Mouse (Mus musculus): ENCODE results near the gene Fanca. TPM values are rescaled to one million over a fixed set of nuclear protein-coding genes. Genes with fewer than 3 reads are reported as not detected.

The Fanca gene
- total and polyA plus RNA-seq, 3 experiments = 21.9 to 57.8 (median 39.2) TPM

GRCm38 (mm10) chr8:123287362-123287761 lies 31.0 kb downstream of the Fanca start:
- no peak overlapping the region for H3K9ac ChIP-seq (ENCODE audit: insufficient read depth, low read depth)
- peak overlapping the region; percentile 75 for H3K27ac ChIP-seq (ENCODE audit: insufficient read depth, low read depth)
- H3K4me3 ChIP-seq (replicated peaks in 1 of 3; ENCODE audit: low read depth in 2 of 3, low read length in 2 of 3, poor library complexity in 1 of 3) = peak overlapping the region in 1 of 3 experiments; percentile 15
- H3K4me1 ChIP-seq (ENCODE audit: control insufficient read depth in 1 of 2, insufficient read depth in 2 of 2) = peaks cover 17 to 39% of the 10 kb centered on the region in 2 experiments
- dilution Hi-C loops (cut with MboI; ENCODE audit: extremely low pct_ligation_motif_present, extremely low pct_unique_long_range_greater_than_20kb, low sequenced_read_pairs) = no loop called here
- H3K9me3 ChIP-seq (replicated peaks; ENCODE audit: low read length) = no peaks in the 10 kb centered on the region
- peak; percentile 61 for DNase-seq (ENCODE audit: extremely low read depth)
- H3K36me3 ChIP-seq (replicated peaks in 1 of 2; ENCODE audit: control insufficient read depth in 1 of 2, insufficient read depth in 1 of 2, low read length in 1 of 2) = peaks cover 30 to 78% of the 10 kb centered on the region in 2 experiments
- TF ChIP-seq POLR2AphosphoS2 (IDR thresholded peaks at IDR 0.05; ENCODE audit: low read depth, low read length) (no peak), MAZ (IDR thresholded peaks at IDR 0.05; ENCODE audit: low read depth, low read length) (no peak), ETS1 (conservative IDR thresholded peaks at IDR 0.05; ENCODE audit: low read depth, low read length) (peak; percentile 92), RCOR1 (conservative IDR thresholded peaks at IDR 0.05; ENCODE audit: low read depth, low read length) (peak; percentile 75; the same call in 1 of the 2 replicates), MEF2A (IDR thresholded peaks at IDR 0.05; ENCODE audit: borderline replicate concordance, low read depth, low read length) (0 out of 2 replicates have a peak, but pooled peaks have one; percentile 31), USF1 (IDR thresholded peaks at IDR 0.05; ENCODE audit: low read depth, low read length) (no peak), UBTF (IDR thresholded peaks at IDR 0.05; ENCODE audit: low read depth, low read length) (no peak), IRF4 (IDR thresholded peaks at IDR 0.05; ENCODE audit: low read depth, low read length) (peak; percentile 85), MYC (IDR thresholded peaks at IDR 0.05; ENCODE audit: low read depth, low read length) (peak; percentile 59; the same call in 1 of the 2 replicates), KAT2A (IDR thresholded peaks at IDR 0.05; ENCODE audit: insufficient replicate concordance, low read length) (no peak), USF2 (conservative IDR thresholded peaks at IDR 0.05; ENCODE audit: low read depth, low read length) (no peak), SMC3 (IDR thresholded peaks at IDR 0.05; ENCODE audit: low read depth, low read length) (no peak), TBP (conservative IDR thresholded peaks at IDR 0.05; ENCODE audit: low read depth, low read length) (no peak), NRF1 (IDR thresholded peaks at IDR 0.05; ENCODE audit: low read depth, low read length) (no peak), EP300 (IDR thresholded peaks at IDR 0.05; ENCODE audit: low read length) (peak; percentile 70), JUND (conservative IDR thresholded peaks at IDR 0.05; ENCODE audit: low read depth, low read length) (peak; percentile 66), BHLHE40 (IDR thresholded peaks at IDR 0.05; ENCODE audit: low read depth, low read length) (peak; percentile 93), ZC3H11A (IDR thresholded peaks at IDR 0.05; ENCODE audit: low read depth, low read length) (no peak), ELF1 (IDR thresholded peaks at IDR 0.05; ENCODE audit: low read depth, low read length) (peak; percentile 54), TCF12 (IDR thresholded peaks at IDR 0.05; ENCODE audit: low read depth, low read length) (peak; percentile 50; the same call in 1 of the 2 replicates), NELFE (IDR thresholded peaks at IDR 0.05; ENCODE audit: low read depth, low read length) (no peak), SIN3A (IDR thresholded peaks at IDR 0.05; ENCODE audit: low read length) (peak; percentile 78), POLR2A (IDR thresholded peaks at IDR 0.05; ENCODE audit: low read depth, low read length) (peak; percentile 32; the same call in 1 of the 2 replicates), JUN (IDR thresholded peaks at IDR 0.05; ENCODE audit: insufficient read depth, low read depth, low read length) (peak; percentile 59), MXI1 (IDR thresholded peaks at IDR 0.05; ENCODE audit: low read depth, low read length) (peak; percentile 63; the same call in 1 of the 2 replicates), ZMIZ1 (IDR thresholded peaks at IDR 0.05; ENCODE audit: low read depth, low read length) (no peak), E2F4 (IDR thresholded peaks at IDR 0.05; ENCODE audit: insufficient replicate concordance, low read depth, low read length) (no peak), GABPA (IDR thresholded peaks at IDR 0.05; ENCODE audit: insufficient replicate concordance, low read depth, low read length) (no peak), CHD1 (IDR thresholded peaks at IDR 0.05; ENCODE audit: low read depth, low read length) (no peak)
- H3K4me2 ChIP-seq (ENCODE audit: insufficient read depth, low read depth, poor library complexity, severe bottlenecking) = peak overlapping the region; percentile 25; the same call in 1 of the 2 replicates
- no peaks in the 10 kb centered on the region for H3K79me2 ChIP-seq (replicated peaks; ENCODE audit: control insufficient read depth, extremely low read depth, insufficient read depth, poor library complexity, severe bottlenecking)
- in situ Hi-C loops (cut with MboI; ENCODE audit: low pct_ligation_motif_present, low pct_unique_long_range_greater_than_20kb, low sequenced_read_pairs) = loop anchor here (5.0 kb wide), 1 partner anchor 40 kb away; no protein-coding TSS in a partner anchor
- no peaks in the 10 kb centered on the region for H3K27me3 ChIP-seq (replicated peaks)
